Mouse (Mus musculus) limb, embryonic 12.5 days (tissue): ENCODE measurements around the gene Tbc1d14. TPM values are rescaled to one million over a fixed set of nuclear protein-coding genes. Genes with fewer than 3 reads are reported as not detected.

Source experiments
- ATAC-seq: fragments of 200-750 bp; cut with Nextera tagmentation; 2 replicates; pipeline ENCODE4 v1.8.0; 2017; ENCODE audit warnings: low read depth, moderate TSS enrichment; ENCODE audit not compliant: insufficient number of reproducible peaks, insufficient read depth, low FRiP score, low TSS enrichment
- H3K27ac ChIP-seq: fragments of 300-500 bp; sonication (generic); 2 replicates; pipeline ENCODE4 v1.5.1; 2016; ENCODE audit warnings: mild to moderate bottlenecking, moderate library complexity
- H3K27me3 ChIP-seq: fragments of 300-500 bp; sonication (generic); 2 replicates; pipeline ENCODE4 v1.6.1; 2016; ENCODE audit warnings: mild to moderate bottlenecking, moderate library complexity
- H3K36me3 ChIP-seq: fragments of 300-500 bp; sonication (generic); 2 replicates; pipeline ENCODE4 v1.6.1; 2016; ENCODE audit warnings: mild to moderate bottlenecking, moderate library complexity
- H3K4me1 ChIP-seq: fragments of 300-500 bp; sonication (generic); replicated peaks from 2 replicates; pipeline ENCODE4 v1.6.1; 2016
- H3K4me2 ChIP-seq: fragments of 300-500 bp; sonication (generic); 2 replicates; pipeline ENCODE4 v1.6.1; 2016; ENCODE audit warnings: mild to moderate bottlenecking, moderate library complexity
- H3K4me3 ChIP-seq: fragments of 300-500 bp; sonication (generic); replicated peaks from 2 replicates; pipeline ENCODE4 v1.5.1; 2016; ENCODE audit warnings: mild to moderate bottlenecking
- H3K9ac ChIP-seq: fragments of 300-500 bp; sonication (generic); replicated peaks from 2 replicates; pipeline ENCODE4 v1.6.1; 2016; ENCODE audit warnings: mild to moderate bottlenecking, moderate library complexity
- H3K9me3 ChIP-seq: fragments of 300-500 bp; sonication (generic); 2 replicates; pipeline ENCODE4 v1.6.1; 2016; ENCODE audit warnings: mild to moderate bottlenecking, moderate library complexity
- WGBS: fragments of 180-500 bp; shearing (Covaris S2); methylation state at CpG from one replicate; pipeline ENCODE4 v1.1.7; 2016; 5-methylcytosine and 5-hydroxymethylcytosine counted together
- polyA plus RNA-seq: library from polyadenylated mRNA; unstranded; fragments of >200 nt; fragmentation: Nextera tagmentation; extraction: Ambion mirVana; gene quantifications from 2 replicates; pipeline ENCODE4 v1.2.1, GENCODE M21; 2016

Tbc1d14 gene
- polyA plus RNA-seq, 1 experiment from 2014 or later: 42.3 TPM

- ATAC-seq: no peak
- Histone ChIP-seq H3K9ac (no peak overlapping the region), H3K4me1 (peaks cover 10% of the 10 kb centered on the region; the same call in 1 of the 2 replicates), H3K27me3 (no peaks in the 10 kb centered on the region), H3K4me2 (no peak overlapping the region), H3K4me3 (no peak overlapping the region), H3K36me3 (peaks cover 57% of the 10 kb centered on the region), H3K27ac (no peak overlapping the region), H3K9me3 (no peaks in the 10 kb centered on the region)
- 100% methylated on average over 1 of the region's 1 CpGs for WGBS
These were observed 5.8 kb upstream of the Tbc1d14 start for GRCm38 (mm10) chr5:36598883-36599282.

GRCm38 (mm10) chr5:36597653-36598052 is 4.6 kb upstream of the Tbc1d14 start:
- Histone ChIP-seq H3K9ac (no peak overlapping the region), H3K36me3 (peaks cover 44% of the 10 kb centered on the region), H3K4me1 (peaks cover 10% of the 10 kb centered on the region; the same call in 1 of the 2 replicates), H3K27ac (no peak overlapping the region), H3K9me3 (no peaks in the 10 kb centered on the region), H3K27me3 (no peaks in the 10 kb centered on the region), H3K4me3 (no peak overlapping the region), H3K4me2 (no peak overlapping the region)
- no peak for ATAC-seq
- WGBS: 31% methylated on average over 4 of the region's 4 CpGs

DNA sequence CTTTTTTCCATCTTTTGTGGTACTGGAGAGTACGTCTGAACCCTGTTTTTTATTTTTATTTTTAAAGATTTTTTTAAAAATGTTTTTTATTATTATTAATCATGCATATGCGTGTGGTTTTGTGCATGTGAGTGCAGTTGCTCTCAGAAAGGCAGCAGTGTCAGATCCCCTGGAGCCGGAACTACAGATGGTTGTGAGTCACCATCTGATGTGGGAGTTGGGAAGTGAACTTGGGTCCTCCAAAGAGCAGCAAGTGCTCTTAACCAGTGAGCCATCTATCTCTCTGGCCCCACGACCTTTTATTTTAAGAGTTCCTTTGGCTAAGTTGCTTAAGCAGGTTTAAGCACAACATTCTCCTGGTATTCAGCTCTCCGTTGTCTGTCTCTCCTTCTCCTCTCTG is 3.1 kb upstream of the Tbc1d14 start:
- Histone ChIP-seq H3K36me3 (peaks cover 30% of the 10 kb centered on the region), H3K9ac (no peak overlapping the region), H3K4me3 (no peak overlapping the region), H3K27me3 (no peaks in the 10 kb centered on the region), H3K9me3 (no peaks in the 10 kb centered on the region), H3K4me2 (no peak overlapping the region), H3K27ac (no peak overlapping the region), H3K4me1 (peaks cover 10% of the 10 kb centered on the region; the same call in 1 of the 2 replicates)
- ATAC-seq: no peak
- WGBS: 78% methylated on average over 5 of the region's 5 CpGs

GRCm38 (mm10) chr5:36595115-36595514 is 2.0 kb upstream of the Tbc1d14 start:
- peaks cover 10% of the 10 kb centered on the region; the same call in 1 of the 2 replicates for H3K4me1 ChIP-seq
- no peak overlapping the region for H3K4me3 ChIP-seq
- no peaks in the 10 kb centered on the region for H3K9me3 ChIP-seq
- no peak overlapping the region for H3K9ac ChIP-seq
- H3K27ac ChIP-seq: no peak overlapping the region
- no peaks in the 10 kb centered on the region for H3K27me3 ChIP-seq
- 23% methylated on average over 3 of the region's 3 CpGs for WGBS
- no peak for ATAC-seq
- no peak overlapping the region for H3K4me2 ChIP-seq
- peaks cover 19% of the 10 kb centered on the region for H3K36me3 ChIP-seq

GRCm38 (mm10) chr5:36594344-36594743 is 1.3 kb upstream of the Tbc1d14 start:
- no peak overlapping the region for H3K27ac ChIP-seq
- no peak overlapping the region for H3K4me2 ChIP-seq
- no peak overlapping the region for H3K9ac ChIP-seq
- no peaks in the 10 kb centered on the region for H3K9me3 ChIP-seq
- no peak overlapping the region for H3K4me3 ChIP-seq
- peaks cover 11% of the 10 kb centered on the region; the same call in 1 of the 2 replicates for H3K36me3 ChIP-seq
- no peak for ATAC-seq
- H3K4me1 ChIP-seq: peaks cover 10% of the 10 kb centered on the region; the same call in 1 of the 2 replicates
- WGBS: 76% methylated on average over 3 of the region's 3 CpGs
- no peaks in the 10 kb centered on the region for H3K27me3 ChIP-seq

DNA sequence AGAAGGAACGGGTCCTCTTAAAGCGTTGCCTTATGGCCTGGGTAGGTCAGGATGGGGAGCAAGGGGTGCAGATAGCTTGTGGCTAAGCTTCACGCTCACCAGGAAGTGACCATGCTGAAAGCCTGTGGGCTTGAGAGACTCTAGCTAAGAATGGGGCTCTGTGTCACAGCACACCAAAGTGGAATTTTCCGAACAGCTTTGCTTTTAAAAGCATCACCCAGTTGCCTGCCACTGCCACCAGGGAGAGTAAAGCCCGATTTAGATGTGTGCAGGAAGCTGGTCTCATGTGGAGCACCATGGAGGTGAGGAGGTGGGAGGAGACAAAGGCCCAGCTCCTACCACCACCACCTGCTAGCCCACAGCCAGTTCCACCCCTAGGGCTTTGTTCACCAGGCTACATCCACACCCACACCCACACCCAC is 2.6 kb downstream of the Tbc1d14 start:
- no peaks in the 10 kb centered on the region for H3K9me3 ChIP-seq
- H3K36me3 ChIP-seq: no peaks in the 10 kb centered on the region
- H3K27me3 ChIP-seq: peaks cover 3% of the 10 kb centered on the region; the same call in 1 of the 2 replicates
- no peak overlapping the region for H3K4me2 ChIP-seq
- no peak overlapping the region for H3K4me3 ChIP-seq
- no peak overlapping the region for H3K27ac ChIP-seq
- H3K4me1 ChIP-seq: no peaks in the 10 kb centered on the region
- H3K9ac ChIP-seq: no peak overlapping the region
- ATAC-seq: no peak
- 69% methylated on average over 5 of the region's 5 CpGs for WGBS

GRCm38 (mm10) chr5:36584299-36584698 is 8.8 kb downstream of the Tbc1d14 start:
- Histone ChIP-seq H3K9ac (no peak overlapping the region), H3K4me1 (peaks cover 19% of the 10 kb centered on the region), H3K4me2 (no peak overlapping the region), H3K9me3 (no peaks in the 10 kb centered on the region), H3K27me3 (peaks cover 3% of the 10 kb centered on the region), H3K27ac (no peak overlapping the region), H3K36me3 (no peaks in the 10 kb centered on the region), H3K4me3 (no peak overlapping the region)
- 67% methylated on average over 6 of the region's 6 CpGs for WGBS
- ATAC-seq: no peak

- Histone ChIP-seq H3K4me2 (peak overlapping the region; percentile 97), H3K4me3 (peak overlapping the region; percentile 69), H3K36me3 (no peaks in the 10 kb centered on the region), H3K27me3 (peaks cover 3% of the 10 kb centered on the region), H3K27ac (peak overlapping the region; percentile 90), H3K9me3 (no peaks in the 10 kb centered on the region), H3K9ac (peak overlapping the region; percentile 71), H3K4me1 (peaks cover 19% of the 10 kb centered on the region)
- 2% methylated on average over 54 of the region's 54 CpGs for WGBS
- peak; percentile 95 for ATAC-seq
These were observed 11.0 kb downstream of the Tbc1d14 start for GRCm38 (mm10) chr5:36581924-36582642.

DNA sequence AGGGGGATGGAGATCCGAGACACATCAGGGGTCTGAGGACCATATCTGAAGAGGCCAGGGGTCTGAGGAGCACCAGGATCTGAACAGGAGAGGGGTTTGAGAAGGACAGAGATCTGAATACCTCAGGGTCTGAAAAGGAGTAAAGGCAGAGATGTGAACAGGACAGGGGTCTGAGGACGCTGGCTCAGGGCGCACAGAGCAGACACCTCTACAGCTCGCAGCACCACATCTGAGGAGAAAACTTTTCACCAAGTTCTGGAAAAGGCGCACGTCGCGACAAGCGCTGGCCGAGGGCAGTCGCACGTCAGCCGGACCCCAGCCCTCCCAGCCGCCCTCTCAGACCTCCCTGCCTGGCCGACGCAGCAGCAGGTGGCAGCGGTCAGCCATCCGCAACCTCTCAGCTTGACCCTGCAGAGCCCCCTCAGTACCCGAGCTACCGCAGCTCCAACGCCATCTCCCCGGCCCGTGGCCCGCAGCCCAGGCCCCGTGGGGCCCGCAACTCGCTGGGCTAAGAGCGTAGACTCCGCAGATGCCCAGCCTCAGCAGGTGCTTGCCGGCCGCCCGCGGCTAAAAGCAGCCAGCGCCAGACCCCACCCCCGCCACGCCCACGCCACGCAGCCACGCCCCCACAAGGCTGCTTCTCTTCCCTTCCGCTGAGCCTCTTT is 11.7 kb downstream of the Tbc1d14 start:
- WGBS: 2% methylated on average over 40 of the region's 40 CpGs

DNA sequence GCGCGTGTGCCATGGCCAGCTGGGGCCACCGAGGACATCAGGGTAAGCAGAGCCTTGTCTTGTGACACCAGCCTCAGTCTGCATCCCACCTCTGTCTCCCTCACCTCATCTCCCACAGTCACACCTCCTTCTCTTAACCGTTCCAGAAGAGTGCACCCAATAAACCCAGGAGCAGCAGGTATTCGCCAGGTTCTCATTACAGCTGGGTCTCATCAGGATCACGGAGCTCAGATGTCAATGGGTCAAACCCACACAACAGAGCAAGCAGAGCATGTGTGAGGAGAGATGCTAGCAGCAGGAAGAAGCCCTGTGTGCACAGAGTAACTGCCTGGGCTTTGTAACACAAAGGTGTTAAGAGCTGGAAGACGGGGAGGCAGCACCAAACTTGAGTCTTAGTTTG is 13.1 kb downstream of the Tbc1d14 start:
- H3K27ac ChIP-seq: no peak overlapping the region
- no peaks in the 10 kb centered on the region; the same call in 1 of the 2 replicates for H3K27me3 ChIP-seq
- H3K4me3 ChIP-seq: no peak overlapping the region
- no peak overlapping the region for H3K4me2 ChIP-seq
- H3K9me3 ChIP-seq: no peaks in the 10 kb centered on the region
- WGBS: 65% methylated on average over 7 of the region's 7 CpGs
- no peak for ATAC-seq
- H3K4me1 ChIP-seq: peaks cover 24% of the 10 kb centered on the region
- H3K9ac ChIP-seq: no peak overlapping the region
- no peaks in the 10 kb centered on the region for H3K36me3 ChIP-seq

More for the DNA sequence above, 11.7 kb downstream of the Tbc1d14 start:
- Histone ChIP-seq H3K4me1 (peaks cover 19% of the 10 kb centered on the region), H3K27me3 (peaks cover 3% of the 10 kb centered on the region), H3K9ac (peak overlapping the region; percentile 71), H3K36me3 (no peaks in the 10 kb centered on the region), H3K4me2 (peak overlapping the region; percentile 97), H3K9me3 (no peaks in the 10 kb centered on the region), H3K27ac (no peak overlapping the region), H3K4me3 (peak overlapping the region; percentile 69)
- ATAC-seq: peak; percentile 85

- Histone ChIP-seq H3K27me3 (no peaks in the 10 kb centered on the region; the same call in 1 of the 2 replicates), H3K9me3 (no peaks in the 10 kb centered on the region), H3K4me1 (peaks cover 34% of the 10 kb centered on the region), H3K4me3 (no peak overlapping the region), H3K4me2 (no peak overlapping the region), H3K27ac (no peak overlapping the region), H3K9ac (no peak overlapping the region), H3K36me3 (no peaks in the 10 kb centered on the region)
- no peak for ATAC-seq
- 73% methylated on average over 2 of the region's 2 CpGs for WGBS
These were observed 14.1 kb downstream of the Tbc1d14 start for GRCm38 (mm10) chr5:36578982-36579381.
